Mouse (Mus musculus) embryonic fibroblast, embryonic 13.5 days (primary cell): ENCODE results near the gene Zfp507. TPM values are rescaled to one million over a fixed set of nuclear protein-coding genes. Genes with fewer than 3 reads are reported as not detected.

Experiments used
- H3K27ac ChIP-seq: 2 replicates; pipeline ENCODE4 v1.5.1; 2012; ENCODE audit warnings: low read length, control low read depth, inconsistent platforms; ENCODE audit not compliant: insufficient read depth
- H3K4me1 ChIP-seq: 2 replicates; pipeline ENCODE4 v1.6.1; 2011; ENCODE audit warnings: low read length; ENCODE audit not compliant: control insufficient read depth, insufficient read depth
- H3K4me3 ChIP-seq: 2 replicates; pipeline ENCODE4 v1.5.1; 2011; ENCODE audit warnings: mild to moderate bottlenecking, control low read depth, low read length; ENCODE audit not compliant: insufficient read depth
- CTCF ChIP-seq: IDR thresholded peaks from 2 replicates; pipeline ENCODE4 v1.5.1; 2011; ENCODE audit warnings: mild to moderate bottlenecking, control low read depth, low read length, moderate library complexity, borderline replicate concordance; ENCODE audit not compliant: insufficient read depth
- POLR2A ChIP-seq: IDR thresholded peaks from 2 replicates; pipeline ENCODE4 v1.6.1; 2011; ENCODE audit warnings: low read depth, mild to moderate bottlenecking, control low read depth, low read length, moderate library complexity
- polyA plus RNA-seq: library from polyadenylated mRNA; stranded (reverse); fragments of >200 nt; gene quantifications from 2 replicates; pipeline ENCODE4 v1.2.4, GENCODE M21; 2011; ENCODE audit warnings: low read depth; ENCODE audit not compliant: missing spikeins, insufficient read length

Zfp507 gene
- polyA plus RNA-seq, 1 experiment = 22.3 TPM

GRCm38 (mm10) chr7:35814759-35815551 is 12.2 kb upstream of the Zfp507 start:
- Histone ChIP-seq H3K4me1 (peaks cover 10% of the 10 kb centered on the region; the same call in 1 of the 2 replicates), H3K27ac (no peak overlapping the region), H3K4me3 (no peak overlapping the region)
- TF ChIP-seq CTCF (no peak), POLR2A (no peak)

DNA sequence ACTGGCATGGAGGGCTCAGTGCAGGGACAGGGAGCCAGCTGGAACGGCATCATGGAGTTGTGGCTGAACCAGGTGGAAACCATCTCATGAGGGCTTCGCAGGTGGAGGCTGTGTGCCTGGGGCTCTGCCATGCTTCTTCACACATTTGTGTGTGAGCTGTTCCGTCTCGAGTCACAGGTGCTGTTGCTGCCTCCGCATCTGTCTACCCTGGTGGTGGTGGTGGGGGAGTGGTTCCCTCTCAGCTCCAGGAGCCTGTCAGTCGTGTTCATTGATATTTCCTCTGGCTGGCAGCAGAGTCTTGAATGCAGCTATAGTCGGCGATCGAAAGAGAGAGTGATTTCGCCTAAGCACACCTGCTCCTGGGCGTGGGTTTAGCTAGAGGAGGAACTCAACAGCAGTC is 10.5 kb upstream of the Zfp507 start:
- no peak overlapping the region for H3K4me3 ChIP-seq
- no peaks in the 10 kb centered on the region for H3K4me1 ChIP-seq
- no peak for TF ChIP-seq POLR2A
- TF ChIP-seq CTCF = no peak
- H3K27ac ChIP-seq = no peak overlapping the region

DNA sequence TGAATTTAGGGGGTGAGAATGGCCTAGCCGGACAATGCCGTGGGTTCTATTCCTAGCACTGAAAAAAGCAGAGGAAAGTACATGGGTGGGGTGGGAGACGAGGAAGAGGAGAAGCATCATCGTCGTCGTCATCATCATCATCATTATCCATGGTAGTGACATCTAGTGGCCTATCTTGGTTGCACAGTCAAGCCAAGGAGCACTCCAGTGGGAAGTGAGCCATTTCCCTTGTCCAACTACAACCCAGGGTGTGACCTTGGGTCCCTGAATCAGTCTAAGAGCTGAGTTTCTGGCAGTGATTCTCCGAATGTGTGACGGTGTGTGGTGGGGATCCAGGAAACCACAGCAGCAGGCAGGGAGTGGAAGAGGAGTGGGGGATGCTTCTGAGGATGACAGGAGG is 7.9 kb upstream of the Zfp507 start:
- H3K4me1 ChIP-seq = no peaks in the 10 kb centered on the region
- H3K27ac ChIP-seq = no peak overlapping the region
- no peak for TF ChIP-seq POLR2A
- peak; percentile 18; the same call in 1 of the 2 replicates for TF ChIP-seq CTCF
- H3K4me3 ChIP-seq = no peak overlapping the region

DNA sequence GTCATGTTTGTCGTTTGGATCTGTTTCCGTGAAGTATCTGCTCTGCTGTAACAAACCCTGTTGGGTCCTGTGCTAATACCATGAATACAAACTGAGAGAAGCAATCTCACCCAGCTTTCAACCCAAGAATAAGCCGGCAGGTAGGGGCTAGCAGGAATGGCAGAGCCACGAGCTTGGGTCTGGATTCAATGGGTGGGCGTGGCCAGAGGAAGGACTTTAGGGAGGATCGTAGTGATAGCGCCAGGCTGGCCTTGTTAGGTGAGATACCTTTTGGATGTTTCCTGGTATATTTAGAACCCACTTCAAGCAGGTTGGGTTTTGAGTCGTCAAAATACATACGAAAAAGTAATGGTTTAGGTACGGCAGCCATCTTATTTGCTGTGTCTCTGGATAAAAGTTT is 1.4 kb upstream of the Zfp507 start:
- Histone ChIP-seq H3K4me1 (no peaks in the 10 kb centered on the region), H3K27ac (no peak overlapping the region), H3K4me3 (no peak overlapping the region)
- TF ChIP-seq CTCF = no peak
- TF ChIP-seq POLR2A = no peak

- TF ChIP-seq CTCF (no peak), POLR2A (0 out of 2 replicates have a peak, but pooled peaks have one; percentile 22)
- Histone ChIP-seq H3K4me1 (no peaks in the 10 kb centered on the region), H3K4me3 (peak overlapping the region; percentile 54), H3K27ac (peak overlapping the region; percentile 35)
Measured at GRCm38 (mm10) chr7:35802201-35802905, 450 bp downstream of the Zfp507 start.

GRCm38 (mm10) chr7:35796123-35796522 is 6.7 kb downstream of the Zfp507 start:
- no peak overlapping the region for H3K27ac ChIP-seq
- no peak overlapping the region for H3K4me3 ChIP-seq
- TF ChIP-seq POLR2A (no peak), CTCF (no peak)
- H3K4me1 ChIP-seq = no peaks in the 10 kb centered on the region

- Histone ChIP-seq H3K27ac (no peak overlapping the region), H3K4me1 (no peaks in the 10 kb centered on the region), H3K4me3 (no peak overlapping the region)
- no peak for TF ChIP-seq CTCF
Measured at GRCm38 (mm10) chr7:35794145-35794664, 8.6 kb downstream of the Zfp507 start.

DNA sequence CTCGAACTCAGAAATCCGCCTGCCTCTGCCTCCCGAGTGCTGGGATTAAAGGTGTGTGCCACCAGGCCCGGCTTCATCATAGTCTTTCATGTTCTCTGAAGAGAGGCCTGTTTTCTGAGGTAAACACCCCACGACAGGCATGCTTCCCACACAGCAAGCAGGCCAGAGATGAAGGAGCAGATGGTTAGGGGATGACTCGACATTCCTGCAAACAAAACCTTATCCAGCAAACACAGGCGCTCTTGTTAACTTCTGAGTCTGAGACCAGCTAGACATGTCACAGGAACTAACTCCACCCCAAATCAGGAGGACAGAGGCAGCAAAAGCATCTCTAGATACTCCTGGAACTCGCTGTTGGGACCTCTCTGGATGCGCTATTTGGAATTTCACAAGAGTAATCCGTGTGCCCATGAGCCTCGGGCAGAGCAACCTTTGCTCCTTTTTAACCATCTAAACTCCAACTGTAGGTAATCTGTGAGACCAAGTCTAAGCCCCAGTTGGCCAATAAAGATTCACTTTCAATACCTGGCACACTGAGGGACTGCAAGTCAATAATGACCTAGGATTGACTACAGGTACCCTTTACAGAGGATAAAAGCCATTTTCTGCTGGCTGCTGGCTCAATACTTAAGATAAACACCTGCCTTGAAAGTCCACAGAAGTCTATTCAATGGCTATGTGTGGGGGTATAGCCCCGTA is 10.5 kb downstream of the Zfp507 start:
- no peak for TF ChIP-seq POLR2A
- no peak for TF ChIP-seq CTCF
- Histone ChIP-seq H3K4me3 (no peak overlapping the region), H3K4me1 (no peaks in the 10 kb centered on the region), H3K27ac (no peak overlapping the region; the same call in 1 of the 2 replicates)

- TF ChIP-seq POLR2A (no peak), CTCF (no peak)
- no peaks in the 10 kb centered on the region for H3K4me1 ChIP-seq
- no peak overlapping the region for H3K4me3 ChIP-seq
- H3K27ac ChIP-seq = no peak overlapping the region
Measured at GRCm38 (mm10) chr7:35790926-35791325, 11.9 kb downstream of the Zfp507 start.

GRCm38 (mm10) chr7:35790201-35790600 is 12.6 kb downstream of the Zfp507 start:
- no peaks in the 10 kb centered on the region for H3K4me1 ChIP-seq
- no peak overlapping the region for H3K4me3 ChIP-seq
- TF ChIP-seq CTCF (no peak), POLR2A (no peak)
- no peak overlapping the region for H3K27ac ChIP-seq
